Comparison of ENCODE assay signal across 20 mouse cellular contexts in the genomic region with DNA sequence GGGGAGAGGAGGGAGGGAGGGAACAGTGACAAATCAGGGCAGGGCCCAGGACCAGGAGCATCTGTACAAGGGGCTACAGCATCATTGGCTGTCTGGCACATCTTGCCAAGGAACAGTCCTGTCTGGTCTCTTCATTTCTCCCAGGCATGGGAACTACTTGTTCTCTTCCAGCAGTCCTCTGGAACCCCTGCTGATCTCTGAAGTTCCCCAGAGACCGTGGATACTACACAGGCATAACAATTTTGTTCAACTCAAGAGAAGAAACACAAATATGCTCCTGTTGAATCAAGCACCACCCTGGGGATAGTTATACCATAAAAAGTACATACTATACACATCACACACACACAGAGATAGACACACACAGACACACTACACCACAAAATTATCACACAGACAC. TPM values are rescaled to one million over a fixed set of nuclear protein-coding genes. Genes with fewer than 3 reads are reported as not detected.
A peak's percentile ranks its signal among the peaks of the same experiment; 100 is the strongest.
DNase-seq lines count a peak whose midpoint lies in the region; ATAC-seq lines count a peak whose summit lies in the region.
"Had no signal": no experiment of that assay in that cellular context is flagged by ENCODE, and none has a peak within 500 bp of the region (broad histone marks: within the 10 kb centered on the region; RNA-seq: fewer than 3 reads in every experiment).

No protein-coding gene starts in this region.

- H3K27ac ChIP-seq in limb, embryonic 12.5 days = no peak overlapping the region
- H3K27ac ChIP-seq in limb, embryonic 10.5 days = no peak overlapping the region
- no peak overlapping the region for H3K27ac ChIP-seq in hindbrain, embryonic 14.5 days
- no peak overlapping the region for H3K27ac ChIP-seq in neural tube, embryonic 13.5 days (replicated peaks)

- peak; percentile 53 for DNase-seq in cerebellum, adult 9-10 months
- DNase-seq in cerebellum, postnatal 10 days = no peak
- DNase-seq in limb, embryonic 10.5 days (ENCODE audit: low spot score) = no peak
- DNase-seq in hindbrain, embryonic 14.5 days (ENCODE audit: low spot score) = no peak
- DNase-seq in Muller cell, postnatal 12 days (ENCODE audit: inconsistent ontology term) = no peak
- DNase-seq: adrenal gland, postnatal 10 days; cerebellum, postnatal 25 days; gastrocnemius, postnatal 25 days; kidney, adult 8-10 months; kidney, postnatal 36 days; lung, adult 2 months; lung, postnatal 4 days; right cerebral cortex, adult 18-20 months; thymus, adult 18-20 months had no signal

- 36% methylated on average over 1 of the region's 1 CpGs for WGBS in limb, embryonic 12.5 days
- WGBS in limb, embryonic 10.5 days = 60% methylated on average over 1 of the region's 1 CpGs
- 33% methylated on average over 1 of the region's 1 CpGs for WGBS in hindbrain, embryonic 14.5 days
- WGBS in neural tube, embryonic 13.5 days = 44% methylated on average over 1 of the region's 1 CpGs

- no peaks in the 10 kb centered on the region for H3K36me3 ChIP-seq in limb, embryonic 12.5 days
- no peaks in the 10 kb centered on the region for H3K36me3 ChIP-seq in limb, embryonic 10.5 days
- peaks cover 5% of the 10 kb centered on the region for H3K36me3 ChIP-seq in hindbrain, embryonic 14.5 days (replicated peaks; ENCODE audit: control insufficient read depth, insufficient read depth)
- H3K36me3 ChIP-seq in neural tube, embryonic 13.5 days = peaks cover 11% of the 10 kb centered on the region

- no peak overlapping the region for H3K9ac ChIP-seq in limb, embryonic 12.5 days (replicated peaks)
- no peak overlapping the region for H3K9ac ChIP-seq in hindbrain, embryonic 14.5 days
- peak overlapping the region; percentile 76 for H3K9ac ChIP-seq in neural tube, embryonic 13.5 days

- H3K9me3 ChIP-seq in limb, embryonic 12.5 days = no peaks in the 10 kb centered on the region
- H3K9me3 ChIP-seq in limb, embryonic 10.5 days (replicated peaks) = no peaks in the 10 kb centered on the region
- no peaks in the 10 kb centered on the region for H3K9me3 ChIP-seq in hindbrain, embryonic 14.5 days (ENCODE audit: control insufficient read depth, low read length)
- H3K9me3 ChIP-seq in neural tube, embryonic 13.5 days = no peaks in the 10 kb centered on the region

- peaks cover 25% of the 10 kb centered on the region for H3K27me3 ChIP-seq in limb, embryonic 12.5 days
- peaks cover 17% of the 10 kb centered on the region for H3K27me3 ChIP-seq in limb, embryonic 10.5 days (ENCODE audit: low read depth, poor library complexity, severe bottlenecking)
- H3K27me3 ChIP-seq in hindbrain, embryonic 14.5 days (ENCODE audit: control insufficient read depth, insufficient read depth, low read length) = no peaks in the 10 kb centered on the region
- H3K27me3 ChIP-seq in neural tube, embryonic 13.5 days = peaks cover 5% of the 10 kb centered on the region

- 0 out of 2 replicates have a peak, but pooled peaks have one; percentile 8 for ATAC-seq in limb, embryonic 12.5 days (ENCODE audit: insufficient number of reproducible peaks, insufficient read depth, low FRiP score, low TSS enrichment, low read depth)
- no peak for ATAC-seq in hindbrain, embryonic 14.5 days (ENCODE audit: low FRiP score)
- no peak for ATAC-seq in neural tube, embryonic 13.5 days (ENCODE audit: low read depth)
- no peak for ATAC-seq in frontal cortex, adult (ENCODE audit: low TSS enrichment)
- ATAC-seq: inflammation-experienced regulatory T-cells, adult 6 months had no signal

- no peak overlapping the region for H3K4me3 ChIP-seq in limb, embryonic 12.5 days (replicated peaks)
- no peak overlapping the region for H3K4me3 ChIP-seq in limb, embryonic 10.5 days
- peak overlapping the region; percentile 44; the same call in 1 of the 2 replicates for H3K4me3 ChIP-seq in hindbrain, embryonic 14.5 days (replicated peaks; ENCODE audit: low read length)
- peak overlapping the region; percentile 47; the same call in 1 of the 2 replicates for H3K4me3 ChIP-seq in neural tube, embryonic 13.5 days

- H3K4me1 ChIP-seq in limb, embryonic 12.5 days (replicated peaks) = peaks cover 9% of the 10 kb centered on the region; the same call in 1 of the 2 replicates
- H3K4me1 ChIP-seq in limb, embryonic 10.5 days = peaks cover 15% of the 10 kb centered on the region
- H3K4me1 ChIP-seq in hindbrain, embryonic 14.5 days (replicated peaks; ENCODE audit: control insufficient read depth, insufficient read depth, low read length) = peaks cover 16% of the 10 kb centered on the region
- peaks cover 21% of the 10 kb centered on the region for H3K4me1 ChIP-seq in neural tube, embryonic 13.5 days (replicated peaks)

- no peak overlapping the region for H3K4me2 ChIP-seq in limb, embryonic 12.5 days
- peak overlapping the region; percentile 65 for H3K4me2 ChIP-seq in hindbrain, embryonic 14.5 days (replicated peaks)
- peak overlapping the region; percentile 61 for H3K4me2 ChIP-seq in neural tube, embryonic 13.5 days

RNA-seq across cellular contexts. Expression of a gene that starts 1.6 kb away (rescaled TPM):
- 0.05 and 0.14 TPM in 2 replicates for polyA plus RNA-seq in limb, embryonic 12.5 days (2016; fragmentation: Nextera tagmentation; extraction: Ambion mirVana)
- 0.04 and 0.11 TPM in 2 replicates for polyA plus RNA-seq in limb, embryonic 10.5 days (2016; fragmentation: Nextera tagmentation; extraction: Ambion mirVana)
- 65.8 and 79.2 TPM in 2 replicates for polyA plus RNA-seq in hindbrain, embryonic 14.5 days (2014; fragmentation: Nextera tagmentation; extraction: Ambion mirVana)
- polyA plus RNA-seq in neural tube, embryonic 13.5 days (2015; fragmentation: Nextera tagmentation; extraction: Ambion mirVana) = 39.9 and 40.7 TPM in 2 replicates
- polyA plus RNA-seq: inflammation-experienced regulatory T-cells, adult 6 months had no signal

RNA-seq across cellular contexts. Expression of a gene that starts 8.5 kb away (rescaled TPM):
- polyA plus RNA-seq in limb, embryonic 12.5 days (2016; fragmentation: Nextera tagmentation; extraction: Ambion mirVana) = not detected in 2 replicates
- polyA plus RNA-seq in limb, embryonic 10.5 days (2016; fragmentation: Nextera tagmentation; extraction: Ambion mirVana) = not detected in 2 replicates
- polyA plus RNA-seq in hindbrain, embryonic 14.5 days (2014; fragmentation: Nextera tagmentation; extraction: Ambion mirVana) = not detected in 2 replicates
- polyA plus RNA-seq in neural tube, embryonic 13.5 days (2015; fragmentation: Nextera tagmentation; extraction: Ambion mirVana) = not detected in 2 replicates
- polyA plus RNA-seq: heart, postnatal 0 days; inflammation-experienced regulatory T-cells, adult 6 months; urinary bladder, adult 2 months had no signal

RNA-seq across cellular contexts. Expression of a gene that starts 18.7 kb away (rescaled TPM):
- 0.51 and 0.74 TPM in 2 replicates for polyA plus RNA-seq in limb, embryonic 12.5 days (2016; fragmentation: Nextera tagmentation; extraction: Ambion mirVana)
- polyA plus RNA-seq in limb, embryonic 10.5 days (2016; fragmentation: Nextera tagmentation; extraction: Ambion mirVana) = 0.05 and 0.08 TPM in 2 replicates
- 0.48 and 0.87 TPM in 2 replicates for polyA plus RNA-seq in hindbrain, embryonic 14.5 days (2014; fragmentation: Nextera tagmentation; extraction: Ambion mirVana)
- polyA plus RNA-seq in neural tube, embryonic 13.5 days (2015; fragmentation: Nextera tagmentation; extraction: Ambion mirVana) = 1.2 and 1.4 TPM in 2 replicates

RNA-seq across cellular contexts. Expression of a gene that starts 32.7 kb away (rescaled TPM):
- 141 and 150 TPM in 2 replicates for polyA plus RNA-seq in limb, embryonic 12.5 days (2016; fragmentation: Nextera tagmentation; extraction: Ambion mirVana)
- 150 and 157 TPM in 2 replicates for polyA plus RNA-seq in limb, embryonic 10.5 days (2016; fragmentation: Nextera tagmentation; extraction: Ambion mirVana)
- 16.1 and 25.1 TPM in 2 replicates for polyA plus RNA-seq in hindbrain, embryonic 14.5 days (2014; fragmentation: Nextera tagmentation; extraction: Ambion mirVana)
- polyA plus RNA-seq in neural tube, embryonic 13.5 days (2015; fragmentation: Nextera tagmentation; extraction: Ambion mirVana) = 23.8 and 28.0 TPM in 2 replicates

RNA-seq across cellular contexts. Expression of a gene that starts 35.6 kb away (rescaled TPM):
- polyA plus RNA-seq in limb, embryonic 12.5 days (2016; fragmentation: Nextera tagmentation; extraction: Ambion mirVana) = 20.6 and 21.3 TPM in 2 replicates
- polyA plus RNA-seq in limb, embryonic 10.5 days (2016; fragmentation: Nextera tagmentation; extraction: Ambion mirVana) = 16.1 and 16.3 TPM in 2 replicates
- polyA plus RNA-seq in hindbrain, embryonic 14.5 days (2014; fragmentation: Nextera tagmentation; extraction: Ambion mirVana) = 29.5 and 30.6 TPM in 2 replicates
- polyA plus RNA-seq in neural tube, embryonic 13.5 days (2015; fragmentation: Nextera tagmentation; extraction: Ambion mirVana) = 23.7 and 25.3 TPM in 2 replicates

Comparison
In these comparisons a context has a peak if more than half of its experiments do, and no peak if none do; other contexts are left out.
1. H3K4me3 ChIP-seq: peak in hindbrain, embryonic 14.5 days (single experiment) and neural tube, embryonic 13.5 days (single experiment); none in limb, embryonic 12.5 days (single experiment) and limb, embryonic 10.5 days (single experiment).
2. RNA of a gene that starts 1.6 kb away (polyA plus RNA-seq): 65.8 to 79.2 TPM in hindbrain, embryonic 14.5 days and 39.9 to 40.7 TPM in neural tube, embryonic 13.5 days; 0.05 to 0.14 TPM in limb, embryonic 12.5 days and 0.04 to 0.11 TPM in limb, embryonic 10.5 days; every median in the first group is over 10 times any median in the second.